Mouse (Mus musculus) large intestine, adult 2 months (tissue): Measurements from ENCODE around the gene 3110082J24Rik. TPM values are rescaled to one million over a fixed set of nuclear protein-coding genes. Genes with fewer than 3 reads are reported as not detected.

Experiments used
- DNase-seq: peaks from one replicate; pipeline ENCODE4 v3.0.0-alpha.2; 2012; ENCODE audit warnings: low read depth, low spot score
- WGBS: fragments of 180-500 bp; shearing (Covaris S2); methylation state at CpG from one replicate; pipeline ENCODE4 v1.1.7; 2018; 5-methylcytosine and 5-hydroxymethylcytosine counted together
- polyA plus RNA-seq: library from polyadenylated mRNA; depleted of rRNA; stranded (reverse); fragments of >200 nt; gene quantifications from 2 replicates; pipeline ENCODE4 v1.2.3, GENCODE M21; 2012

3110082J24Rik gene
- polyA plus RNA-seq, 1 experiment, result not detected

GRCm38 (mm10) chr5:30120106-30120505, 14.2 kb upstream of the 3110082J24Rik start:
- WGBS, result 38% methylated on average over 7 of the region's 7 CpGs

DNA sequence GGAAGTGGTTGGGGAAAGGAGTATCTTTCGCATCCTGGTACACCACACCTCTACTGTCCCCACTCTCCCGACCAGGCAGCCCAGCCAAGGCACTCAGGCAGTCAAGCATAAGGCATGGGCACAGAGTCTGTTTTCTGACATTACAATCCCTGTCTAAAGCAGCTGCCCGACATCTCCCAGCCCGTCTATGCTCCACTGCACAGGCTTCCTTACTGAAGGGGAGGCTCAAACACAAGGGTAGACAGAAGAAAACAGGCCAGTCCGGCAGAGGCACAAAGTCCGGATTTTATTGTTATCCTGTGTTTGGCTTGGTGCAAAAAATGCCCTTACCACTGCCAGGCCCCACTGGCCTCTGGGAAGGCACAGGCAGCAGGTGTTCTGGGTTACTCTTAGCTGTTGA, 13.3 kb upstream of the 3110082J24Rik start:
- no peak for DNase-seq
- WGBS, result 39% methylated on average over 6 of the region's 6 CpGs

More at GRCm38 (mm10) chr5:30120106-30120505, 14.2 kb upstream of the 3110082J24Rik start:
- peak; percentile 50 for DNase-seq

DNA sequence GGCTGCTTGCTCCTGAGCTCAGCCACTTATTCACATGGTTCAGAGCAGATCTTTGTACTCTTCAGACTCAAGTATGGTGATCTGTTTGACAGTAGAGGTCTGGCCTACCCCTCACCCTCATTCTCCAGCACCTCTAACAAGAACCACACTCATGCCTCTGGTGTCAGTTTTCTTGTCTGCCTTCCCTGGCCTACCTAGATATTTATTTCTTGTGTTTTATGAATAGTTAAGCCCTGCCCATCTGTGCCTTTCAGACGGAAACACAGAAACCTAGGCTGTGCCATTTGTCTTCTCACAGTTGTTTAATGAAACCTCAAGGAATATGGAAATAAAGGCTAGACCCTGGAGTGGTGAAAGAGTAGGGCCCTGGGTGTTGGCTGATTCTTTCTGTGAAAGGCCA, 12.1 kb upstream of the 3110082J24Rik start:
- DNase-seq, result no peak
- 81% methylated on average over 1 of the region's 1 CpGs for WGBS

GRCm38 (mm10) chr5:30115718-30116117, 9.8 kb upstream of the 3110082J24Rik start:
- DNase-seq, result no peak
- 70% methylated on average over 10 of the region's 10 CpGs for WGBS

GRCm38 (mm10) chr5:30114761-30115140, 8.9 kb upstream of the 3110082J24Rik start:
- no peak for DNase-seq
- 2% methylated on average over 28 of the region's 28 CpGs for WGBS

DNA sequence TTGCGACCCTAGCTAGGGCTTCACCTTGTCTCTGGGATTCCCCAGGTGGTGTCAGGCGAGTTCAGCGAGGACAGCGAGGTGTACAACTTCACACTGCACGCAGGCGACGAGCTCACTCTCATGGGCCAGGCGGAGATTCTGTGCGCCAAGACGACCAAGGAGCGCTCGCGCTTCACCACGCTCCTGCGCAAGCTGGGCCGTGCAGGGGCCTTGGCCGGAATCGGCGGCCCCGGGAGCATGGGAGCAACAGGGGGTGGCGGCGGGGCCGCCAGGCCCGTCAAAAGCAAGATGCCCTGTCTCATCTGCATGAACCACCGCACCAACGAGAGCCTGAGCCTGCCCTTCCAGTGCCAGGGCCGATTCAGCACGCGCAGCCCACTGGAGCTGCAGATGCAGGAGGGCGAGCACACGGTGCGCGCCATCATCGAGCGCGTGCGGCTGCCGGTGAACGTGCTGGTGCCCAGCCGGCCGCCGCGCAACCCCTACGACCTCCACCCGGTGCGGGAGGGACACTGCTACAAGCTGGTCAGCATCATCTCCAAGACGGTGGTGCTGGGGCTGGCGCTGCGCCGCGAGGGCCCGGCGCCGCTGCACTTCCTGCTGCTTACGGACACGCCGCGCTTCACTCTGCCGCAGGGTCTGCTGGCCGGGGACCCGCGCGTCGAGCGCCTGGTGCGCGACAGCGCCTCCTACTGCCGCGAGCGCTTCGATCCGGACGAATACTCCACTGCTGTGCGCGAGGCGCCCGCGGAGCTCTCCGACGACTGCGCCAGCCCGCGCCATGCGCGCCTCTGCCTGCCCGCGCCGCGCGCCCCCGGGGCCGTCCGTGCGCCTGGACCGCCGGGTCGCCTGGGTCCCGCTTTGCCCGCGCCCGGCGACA, 8.2 kb upstream of the 3110082J24Rik start:
- DNase-seq, result no peak
- WGBS, result 2% methylated on average over 101 of the region's 103 CpGs

DNA sequence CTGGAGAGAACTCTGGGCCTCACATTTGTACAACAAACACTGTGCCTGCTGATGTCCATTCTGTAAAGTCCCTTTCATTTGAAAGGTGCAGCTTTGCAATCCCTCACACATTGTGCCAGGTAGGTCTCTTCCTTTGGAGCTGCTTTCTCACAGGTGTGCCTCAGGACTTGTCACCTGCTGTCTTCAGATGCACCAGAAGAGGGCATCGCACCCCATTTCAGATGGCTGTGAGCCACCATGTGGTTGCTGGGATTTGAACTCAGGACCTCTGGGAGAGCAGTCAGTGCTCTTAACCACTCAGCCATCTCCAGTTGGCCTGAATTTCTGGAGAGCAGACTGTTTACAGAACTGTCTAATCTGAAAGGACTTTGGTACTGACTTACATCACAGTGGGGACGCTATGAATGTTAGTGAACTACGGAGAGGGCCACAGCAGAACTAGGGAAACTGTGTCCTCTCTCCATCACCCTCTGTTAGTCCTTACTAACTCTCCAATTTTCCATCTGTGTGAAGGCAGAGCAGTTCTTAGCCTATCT, 6.7 kb upstream of the 3110082J24Rik start:
- 46% methylated on average over 3 of the region's 3 CpGs for WGBS
- no peak for DNase-seq

DNA sequence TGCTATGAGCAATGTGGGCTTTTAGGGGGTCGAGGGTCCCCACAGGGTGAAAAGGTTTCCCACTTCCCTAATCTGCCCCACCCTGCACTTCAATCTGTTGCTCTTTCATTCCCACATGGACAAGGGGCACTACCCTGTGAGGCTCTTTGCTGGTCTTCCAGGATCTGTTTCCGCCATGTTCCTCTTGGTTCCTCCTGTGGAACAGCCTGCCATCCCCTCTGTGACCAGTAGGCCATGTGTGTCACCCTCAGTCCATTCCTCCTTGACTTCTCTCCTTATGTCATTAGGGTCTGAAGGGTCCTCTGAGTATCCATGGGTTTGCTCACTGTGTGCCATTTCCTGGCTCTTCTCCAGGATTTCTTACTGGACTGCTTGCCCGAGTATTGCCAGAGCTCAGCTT, 5.9 kb upstream of the 3110082J24Rik start:
- DNase-seq, result no peak
- WGBS, result 69% methylated on average over 3 of the region's 3 CpGs

DNA sequence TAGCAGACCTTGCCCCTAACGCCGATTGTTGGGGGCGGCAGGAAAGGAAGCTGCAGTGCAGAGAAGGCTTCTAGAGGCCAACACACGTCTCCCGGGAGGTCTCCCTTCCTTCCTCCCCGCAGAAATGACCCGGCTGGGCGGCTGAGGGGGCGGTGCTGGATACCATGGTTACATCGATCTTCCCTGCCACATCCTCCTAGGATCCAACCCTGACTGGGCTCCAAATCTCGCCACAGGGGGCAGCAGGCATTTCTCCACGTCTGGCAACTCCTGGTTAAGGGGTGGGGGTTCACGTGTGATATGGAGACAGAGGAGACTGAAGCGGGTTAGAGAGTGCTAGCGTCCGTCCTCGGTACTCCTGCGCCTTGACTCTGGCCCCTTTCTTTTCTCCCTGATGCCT, 5.2 kb upstream of the 3110082J24Rik start:
- WGBS, result 22% methylated on average over 18 of the region's 18 CpGs
- no peak for DNase-seq

DNA sequence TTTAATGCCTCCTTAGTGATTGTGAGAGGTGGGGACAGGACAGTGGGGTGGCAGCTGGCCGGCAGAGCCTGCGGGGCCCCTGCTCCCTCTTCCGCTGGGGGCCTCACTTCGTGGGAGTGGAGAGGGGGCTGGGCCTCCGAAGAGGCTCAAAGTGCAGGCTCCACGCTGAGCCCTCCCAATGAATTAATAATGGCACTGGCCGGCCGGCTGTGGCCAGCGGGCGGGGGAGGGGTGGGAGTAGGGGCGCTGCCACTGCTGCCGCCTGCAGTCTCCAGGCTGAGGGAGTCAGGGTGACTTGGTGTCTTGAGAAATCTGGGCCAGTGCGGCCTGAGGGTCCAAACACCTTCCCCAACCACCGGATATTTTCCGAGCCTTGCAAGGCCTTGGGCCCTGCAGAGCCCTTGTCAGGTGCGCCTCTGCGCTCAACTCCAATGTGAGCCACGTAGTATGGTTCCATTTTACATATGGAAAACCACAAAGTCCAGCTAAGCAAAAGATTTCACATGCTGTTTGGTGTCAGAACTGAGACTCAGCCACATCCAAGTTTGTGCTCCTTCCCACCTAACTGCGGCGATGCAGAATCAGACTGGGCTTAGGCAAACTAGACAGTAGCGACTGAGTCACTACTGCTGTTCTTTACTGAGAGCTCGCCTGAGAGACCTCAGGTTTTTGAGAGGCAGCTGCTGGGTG, 4.6 kb upstream of the 3110082J24Rik start:
- DNase-seq, result no peak
- WGBS, result 57% methylated on average over 22 of the region's 22 CpGs

GRCm38 (mm10) chr5:30109899-30110298, 4.0 kb upstream of the 3110082J24Rik start:
- 89% methylated on average over 2 of the region's 2 CpGs for WGBS
- no peak for DNase-seq

DNA sequence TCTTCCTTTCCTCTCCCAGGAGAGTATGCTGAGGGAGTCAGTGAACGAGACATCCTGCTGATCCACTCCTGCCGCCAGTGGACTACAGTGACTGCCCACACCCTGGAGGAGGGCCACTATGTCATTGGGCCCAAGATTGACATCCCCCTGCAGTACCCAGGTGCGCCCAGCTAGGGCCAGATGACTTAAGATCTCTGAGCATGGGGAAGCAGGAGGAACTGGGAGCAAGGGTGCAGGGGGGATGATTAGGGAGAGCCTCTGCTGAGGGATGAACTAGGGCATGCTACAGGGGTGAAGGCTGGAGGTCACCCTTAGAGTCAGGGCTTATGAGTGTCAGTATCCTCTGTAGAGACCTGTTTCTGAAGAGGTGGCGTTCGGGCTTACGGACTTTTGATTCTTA, 2.3 kb upstream of the 3110082J24Rik start:
- WGBS, result 89% methylated on average over 6 of the region's 6 CpGs
- no peak for DNase-seq

GRCm38 (mm10) chr5:30107611-30108041, 1.7 kb upstream of the 3110082J24Rik start:
- no peak for DNase-seq
- 33% methylated on average over 5 of the region's 5 CpGs for WGBS

GRCm38 (mm10) chr5:30107186-30107585, 1.3 kb upstream of the 3110082J24Rik start:
- no peak for DNase-seq
- WGBS, result 41% methylated on average over 7 of the region's 7 CpGs

DNA sequence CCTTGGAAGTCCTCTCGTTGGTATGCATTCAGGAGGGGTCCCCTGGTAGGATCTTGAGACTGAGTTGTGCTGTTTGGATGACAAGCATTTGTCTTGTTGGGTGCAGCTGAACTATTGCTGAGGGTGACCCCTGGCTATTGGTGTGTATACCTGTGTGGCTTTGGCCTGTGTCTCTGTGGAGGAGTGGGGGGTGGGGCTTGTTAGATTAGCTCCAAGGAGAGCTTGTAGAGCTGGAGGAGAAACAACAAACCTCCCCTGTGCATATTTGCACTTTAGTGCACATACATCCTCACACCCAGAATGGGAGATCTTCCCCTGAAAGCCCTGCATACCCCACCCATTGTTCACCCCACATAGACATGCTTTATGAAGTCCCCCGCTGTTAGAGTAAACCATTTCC, 870 bp upstream of the 3110082J24Rik start:
- DNase-seq, result no peak

DNA sequence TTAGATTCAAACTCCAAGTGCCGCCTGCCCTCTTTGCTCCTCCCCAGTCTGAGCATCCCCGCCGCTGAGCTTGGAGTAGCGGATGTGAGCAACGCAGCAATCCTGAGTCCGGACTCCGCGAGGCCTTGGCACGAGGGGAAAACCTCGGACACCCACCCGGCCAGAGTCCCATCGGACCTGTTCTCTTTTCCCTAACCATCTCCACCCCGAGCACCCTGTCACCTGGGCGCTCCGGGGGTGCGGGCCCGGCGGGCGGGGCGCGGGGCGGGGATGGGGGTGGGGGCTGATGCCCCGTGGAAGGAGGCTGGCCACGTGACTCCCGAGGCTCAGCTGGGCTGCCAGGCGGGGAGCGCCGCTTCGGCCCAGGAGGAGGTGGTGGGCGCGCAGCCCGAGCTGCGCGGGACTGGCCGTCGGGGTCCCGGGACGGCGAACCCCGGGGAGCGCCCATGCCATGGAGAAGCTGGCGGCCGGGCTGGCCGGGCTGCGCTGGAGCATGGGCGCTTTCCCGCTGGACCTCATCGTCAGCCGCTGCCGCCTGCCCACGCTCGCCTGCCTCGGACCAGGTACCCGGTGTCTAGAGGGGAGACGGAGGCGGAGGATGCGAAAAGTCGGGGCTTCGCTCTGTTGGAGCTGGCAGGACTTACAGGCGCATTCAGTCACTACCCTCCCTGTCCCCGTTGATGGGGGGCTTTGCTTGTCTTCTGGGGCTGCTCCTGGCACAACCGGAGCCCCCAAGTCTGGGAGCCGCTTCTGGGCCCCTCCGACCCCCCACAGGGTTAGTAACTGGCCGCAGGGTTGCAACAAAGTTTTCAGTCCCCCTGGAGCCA, 832 bp downstream of the 3110082J24Rik start, which contains the start of gene Garem2:
Gene Garem2, plus strand, starts transcription at position 321 of the 827 bp plus-strand sequence.
- WGBS, result 1% methylated on average over 62 of the region's 65 CpGs

More for the DNA sequence above, 870 bp upstream of the 3110082J24Rik start:
- WGBS, result 43% methylated on average over 2 of the region's 2 CpGs

GRCm38 (mm10) chr5:30104339-30104738, 1.5 kb downstream of the 3110082J24Rik start:
- DNase-seq, result no peak
- 7% methylated on average over 12 of the region's 12 CpGs for WGBS

More for the DNA sequence above, 832 bp downstream of the 3110082J24Rik start, which contains the start of gene Garem2:
- DNase-seq, result no peak

- DNase-seq, result no peak
- WGBS, result 79% methylated on average over 3 of the region's 3 CpGs
Observed at GRCm38 (mm10) chr5:30103340-30103739, 2.5 kb downstream of the 3110082J24Rik start.

DNA sequence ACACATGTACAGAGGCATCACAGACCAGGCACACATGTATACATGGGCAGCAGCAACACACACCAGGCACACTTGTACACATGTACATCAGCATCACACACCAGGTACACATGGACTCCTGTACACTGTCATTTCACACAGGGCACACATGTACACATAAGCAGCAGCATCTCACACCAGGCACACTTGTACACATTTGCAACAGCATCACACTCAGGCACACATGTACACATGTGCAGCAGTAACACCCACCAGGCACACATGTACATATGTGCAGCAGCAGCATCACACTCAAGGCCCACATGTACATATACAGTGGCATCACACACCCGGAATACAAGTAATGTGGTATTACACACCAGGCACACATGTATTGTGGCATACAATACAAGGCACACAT, 7.6 kb downstream of the 3110082J24Rik start:
- DNase-seq, result no peak
- WGBS, result 89% methylated on average over 1 of the region's 1 CpGs

GRCm38 (mm10) chr5:30095731-30096130, 10.2 kb downstream of the 3110082J24Rik start:
- no peak for DNase-seq
- WGBS, result 61% methylated on average over 6 of the region's 6 CpGs
